Mouse (Mus musculus) forebrain, postnatal 0 days (tissue): ENCODE data around the gene Gm5431. TPM values are rescaled to one million over a fixed set of nuclear protein-coding genes. Genes with fewer than 3 reads are reported as not detected.

Experiments used
- ATAC-seq: fragments of 200-750 bp; cut with Nextera tagmentation; 2 replicates; pipeline ENCODE4 v1.8.0; 2017; ENCODE audit warnings: mild to moderate bottlenecking, moderate library complexity
- DNase-seq: peaks from one replicate; pipeline ENCODE4 v3.0.0-alpha.2; 2015
- H3K27ac ChIP-seq: fragments of 300-500 bp; sonication (generic); 2 replicates; pipeline ENCODE4 v1.5.1; 2014; ENCODE audit warnings: low read depth, mild to moderate bottlenecking, antibody characterized with exemption, low read length, moderate library complexity, mixed read lengths
- H3K27me3 ChIP-seq: fragments of 300-500 bp; sonication (generic); 2 replicates; pipeline ENCODE4 v1.6.1; 2014; ENCODE audit warnings: mild to moderate bottlenecking, low read length, mixed read lengths; ENCODE audit not compliant: insufficient read depth
- H3K36me3 ChIP-seq: fragments of 300-500 bp; sonication (generic); 2 replicates; pipeline ENCODE4 v1.6.1; 2014; ENCODE audit warnings: mild to moderate bottlenecking, moderate library complexity; ENCODE audit not compliant: insufficient read depth
- H3K4me1 ChIP-seq: fragments of 300-500 bp; sonication (generic); 2 replicates; pipeline ENCODE4 v1.6.1; 2014; ENCODE audit warnings: antibody characterized with exemption; ENCODE audit not compliant: insufficient read depth
- H3K4me2 ChIP-seq: fragments of 300-500 bp; sonication (generic); 2 replicates; pipeline ENCODE4 v1.6.1; 2014; ENCODE audit warnings: low read depth, mild to moderate bottlenecking, moderate library complexity
- H3K4me3 ChIP-seq: fragments of 300-500 bp; sonication (generic); 2 replicates; pipeline ENCODE4 v1.5.1; 2014; ENCODE audit warnings: low read depth, low read length, mixed read lengths
- H3K9ac ChIP-seq: fragments of 300-500 bp; sonication (generic); 2 replicates; pipeline ENCODE4 v1.6.1; 2014; ENCODE audit warnings: mild to moderate bottlenecking
- H3K9me3 ChIP-seq: fragments of 300-500 bp; sonication (generic); 2 replicates; pipeline ENCODE4 v1.6.1; 2016; ENCODE audit warnings: low read length
- CTCF ChIP-seq: sonication (generic); IDR thresholded peaks from 2 replicates; pipeline ENCODE4 v1.5.1; 2016; ENCODE audit warnings: antibody characterized with exemption, control low read depth, low read depth
- WGBS: fragments of 180-500 bp; shearing (Covaris S2); extraction: QIAGEN DNeasy Blood & Tissue Kit; methylation state at CpG from one replicate; pipeline ENCODE4 v1.1.7; 2014; 5-methylcytosine and 5-hydroxymethylcytosine counted together
- polyA plus RNA-seq: library from polyadenylated mRNA; unstranded; fragments of >200 nt; fragmentation: Nextera tagmentation; extraction: Ambion mirVana; gene quantifications from 2 replicates; pipeline ENCODE4 v1.2.1, GENCODE M21; 2015
- total RNA-seq: library from RNA; depleted of rRNA; stranded (reverse); fragments of >200 nt; gene quantifications from 2 replicates; pipeline ENCODE4 v1.2.3, GENCODE M21; 2014

Gm5431 gene
- total and polyA plus RNA-seq, 2 experiments from 2014 or later: 0.19 to 0.29 TPM

DNA sequence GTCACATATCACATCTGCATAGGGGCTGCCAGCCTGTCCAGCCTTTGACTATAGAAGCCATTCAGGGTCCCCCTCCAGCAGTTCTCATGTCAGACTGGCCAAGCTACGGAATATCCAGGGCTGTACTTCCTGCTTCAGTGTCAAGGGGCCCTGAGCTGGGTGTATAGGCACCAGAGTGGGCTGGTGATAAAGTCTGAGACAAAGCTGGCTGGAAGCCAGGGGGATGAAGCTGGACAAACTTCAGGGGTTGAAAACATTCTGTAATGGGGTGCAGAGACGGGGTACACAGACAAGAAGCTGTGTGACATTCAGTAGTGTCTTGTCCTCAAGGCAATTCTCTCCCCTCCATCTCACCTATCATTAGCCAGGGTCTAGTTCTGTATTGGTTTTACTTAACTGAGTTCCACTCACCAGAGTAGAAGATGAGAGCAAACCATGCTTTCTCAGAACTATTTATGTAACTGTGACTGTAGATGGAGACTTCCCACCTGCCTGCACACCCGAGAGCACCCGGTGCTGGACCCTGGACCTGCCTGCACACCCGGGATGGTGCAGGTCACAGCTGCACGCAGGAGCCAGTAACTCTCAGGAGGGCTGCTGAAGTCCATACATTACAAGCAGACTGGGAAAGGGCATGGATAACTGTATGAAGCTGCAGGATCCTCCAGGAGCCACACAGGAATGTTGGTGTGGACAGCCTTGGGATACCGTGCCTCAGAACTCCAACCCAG lies 32.5 kb downstream of the Gm5431 start:
- Histone ChIP-seq H3K9ac (no peak overlapping the region), H3K4me2 (0 out of 2 replicates have a peak overlapping the region, but pooled peaks have one; percentile 10), H3K36me3 (no peaks in the 10 kb centered on the region), H3K27me3 (no peaks in the 10 kb centered on the region), H3K4me1 (no peaks in the 10 kb centered on the region), H3K4me3 (no peak overlapping the region), H3K9me3 (no peaks in the 10 kb centered on the region), H3K27ac (no peak overlapping the region)
- ATAC-seq (no peak), DNase-seq (no peak)
- 76% methylated on average over 7 of the region's 7 CpGs for WGBS
- TF ChIP-seq CTCF: no peak

DNA sequence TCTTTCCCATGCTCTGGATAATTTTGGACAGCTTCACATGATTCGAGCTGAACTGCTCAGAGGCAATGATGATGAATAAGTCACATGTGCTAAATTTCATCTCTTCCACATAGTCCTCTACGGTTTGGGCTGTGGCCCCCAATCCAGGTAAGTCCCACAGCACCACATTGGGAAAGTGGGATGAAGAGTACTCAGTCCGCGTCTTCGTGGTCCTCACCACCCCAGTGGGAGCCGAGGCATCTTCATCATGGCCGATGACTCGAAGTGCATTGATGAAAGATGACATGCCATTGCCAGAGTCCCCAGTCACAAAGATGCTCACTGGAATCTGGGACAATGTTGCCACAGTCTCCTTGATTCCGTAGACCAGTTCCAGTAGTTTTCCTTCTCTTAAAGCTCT lies 35.5 kb downstream of the Gm5431 start:
- no peak overlapping the region for H3K27ac ChIP-seq
- no peak overlapping the region for H3K9ac ChIP-seq
- no peaks in the 10 kb centered on the region for H3K9me3 ChIP-seq
- H3K4me1 ChIP-seq: no peaks in the 10 kb centered on the region
- no peak for ATAC-seq
- WGBS: 97% methylated on average over 9 of the region's 9 CpGs
- H3K4me2 ChIP-seq: no peak overlapping the region
- H3K27me3 ChIP-seq: no peaks in the 10 kb centered on the region
- DNase-seq: no peak
- no peak overlapping the region for H3K4me3 ChIP-seq
- H3K36me3 ChIP-seq: no peaks in the 10 kb centered on the region
- no peak for TF ChIP-seq CTCF

DNA sequence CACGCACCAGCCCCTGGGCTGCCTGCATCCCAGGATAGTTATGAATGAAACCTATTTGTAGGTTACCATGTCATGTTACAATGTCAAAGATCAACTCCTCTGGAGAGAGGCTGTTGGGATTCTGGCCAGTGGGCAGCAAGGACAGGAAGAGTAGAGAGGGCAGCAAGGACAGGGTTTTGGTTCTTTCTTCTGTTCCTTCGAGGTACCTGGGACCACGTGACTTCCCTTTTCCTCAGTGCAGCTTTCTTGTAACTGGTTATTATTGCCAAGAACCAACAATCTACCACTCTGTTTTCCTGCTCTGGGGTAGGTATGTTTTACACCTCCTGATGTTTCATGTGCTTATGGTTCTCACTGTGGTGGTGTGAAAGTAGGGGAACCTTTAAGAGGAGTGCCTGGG lies 38.2 kb downstream of the Gm5431 start:
- no peaks in the 10 kb centered on the region for H3K9me3 ChIP-seq
- H3K4me1 ChIP-seq: no peaks in the 10 kb centered on the region
- no peaks in the 10 kb centered on the region for H3K27me3 ChIP-seq
- no peak overlapping the region for H3K27ac ChIP-seq
- H3K4me3 ChIP-seq: no peak overlapping the region
- H3K4me2 ChIP-seq: no peak overlapping the region
- ATAC-seq (no peak), DNase-seq (no peak)
- no peak for TF ChIP-seq CTCF
- H3K9ac ChIP-seq: no peak overlapping the region
- WGBS: 85% methylated on average over 3 of the region's 3 CpGs
- no peaks in the 10 kb centered on the region for H3K36me3 ChIP-seq

DNA sequence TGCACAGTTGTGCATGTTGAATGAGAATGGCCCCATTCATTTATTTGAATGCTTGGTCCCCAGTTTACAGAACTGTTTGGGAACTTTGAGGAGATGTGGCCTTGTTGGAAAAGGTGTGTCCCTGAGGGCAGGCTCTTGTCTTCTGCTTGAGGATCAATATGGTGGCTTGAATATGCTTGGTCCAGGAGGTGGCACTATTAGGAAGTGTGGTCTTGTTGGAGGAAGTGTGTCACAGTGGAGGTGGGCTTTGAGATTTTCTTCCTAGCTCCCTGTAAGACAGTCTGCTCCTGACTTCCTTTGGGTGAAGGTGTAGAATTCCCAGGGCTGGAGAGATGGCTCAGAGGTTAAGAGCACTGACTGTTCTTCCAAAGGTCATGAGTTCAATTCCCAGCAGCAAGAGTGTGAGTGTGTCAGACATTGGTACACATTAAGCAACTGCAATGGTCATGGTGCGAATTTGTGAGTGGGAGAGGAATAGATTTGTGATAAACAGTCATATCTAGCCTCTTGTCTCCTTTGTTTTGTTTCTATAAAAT lies 39.2 kb downstream of the Gm5431 start:
- TF ChIP-seq CTCF: no peak
- Histone ChIP-seq H3K27ac (no peak overlapping the region), H3K9ac (no peak overlapping the region), H3K9me3 (no peaks in the 10 kb centered on the region), H3K4me1 (0 out of 2 replicates have a peak, but pooled peaks cover 6% of the 10 kb centered on the region), H3K36me3 (no peaks in the 10 kb centered on the region), H3K4me3 (no peak overlapping the region), H3K27me3 (no peaks in the 10 kb centered on the region), H3K4me2 (no peak overlapping the region)
- 80% methylated on average over 1 of the region's 1 CpGs for WGBS
- ATAC-seq: no peak
- no peak for DNase-seq

- H3K27me3 ChIP-seq: no peaks in the 10 kb centered on the region
Measured at GRCm38 (mm10) chr11:48859014-48859413, 43.0 kb downstream of the Gm5431 start.

GRCm38 (mm10) chr11:48853474-48854180 lies 48.4 kb downstream of the Gm5431 start:
- WGBS: under 1% methylated on average over 31 of the region's 31 CpGs
- Histone ChIP-seq H3K36me3 (no peaks in the 10 kb centered on the region), H3K9ac (peak overlapping the region; percentile 49), H3K27me3 (no peaks in the 10 kb centered on the region; the same call in 1 of the 2 replicates), H3K4me1 (peaks cover 10% of the 10 kb centered on the region; the same call in 1 of the 2 replicates), H3K4me2 (peak overlapping the region; percentile 83), H3K27ac (peak overlapping the region; percentile 64; the same call in 1 of the 2 replicates), H3K9me3 (no peaks in the 10 kb centered on the region), H3K4me3 (peak overlapping the region; percentile 71)
- peak; percentile 39 for TF ChIP-seq CTCF
- peak; percentile 50 for ATAC-seq
- DNase-seq: peak; percentile 95

More at GRCm38 (mm10) chr11:48859014-48859413, 43.0 kb downstream of the Gm5431 start:
- Histone ChIP-seq H3K27ac (no peak overlapping the region), H3K4me2 (peak overlapping the region; percentile 83), H3K9me3 (no peaks in the 10 kb centered on the region), H3K4me1 (0 out of 2 replicates have a peak, but pooled peaks cover 6% of the 10 kb centered on the region), H3K4me3 (peak overlapping the region; percentile 50), H3K36me3 (no peaks in the 10 kb centered on the region), H3K9ac (peak overlapping the region; percentile 2; the same call in 1 of the 2 replicates)
- 0% methylated on average over 6 of the region's 6 CpGs for WGBS
- DNase-seq: peak; percentile 85
- no peak for ATAC-seq
- TF ChIP-seq CTCF: peak; percentile 89
